Mouse (Mus musculus) myocyte (in vitro differentiated cells): ENCODE results near the gene Vmn2r121.

Experiments
- MAX ChIP-seq: IDR thresholded peaks from one replicate; pipeline ENCODE4 v1.6.1; 2011; ENCODE audit warnings: low read depth, mild to moderate bottlenecking, control low read depth
- POLR2A ChIP-seq: IDR thresholded peaks from one replicate; pipeline ENCODE4 v1.6.1; 2011; ENCODE audit warnings: low read depth, mild to moderate bottlenecking, control low read depth, moderate library complexity; ENCODE audit not compliant: insufficient read length
- TCF12 ChIP-seq: IDR thresholded peaks from one replicate; pipeline ENCODE4 v1.6.1; 2011; ENCODE audit warnings: mild to moderate bottlenecking, control low read depth; ENCODE audit not compliant: poor library complexity, insufficient read depth, severe bottlenecking
- USF1 ChIP-seq: IDR thresholded peaks from one replicate; pipeline ENCODE4 v1.6.1; 2011; ENCODE audit warnings: low read depth, mild to moderate bottlenecking, control low read depth, moderate library complexity

DNA sequence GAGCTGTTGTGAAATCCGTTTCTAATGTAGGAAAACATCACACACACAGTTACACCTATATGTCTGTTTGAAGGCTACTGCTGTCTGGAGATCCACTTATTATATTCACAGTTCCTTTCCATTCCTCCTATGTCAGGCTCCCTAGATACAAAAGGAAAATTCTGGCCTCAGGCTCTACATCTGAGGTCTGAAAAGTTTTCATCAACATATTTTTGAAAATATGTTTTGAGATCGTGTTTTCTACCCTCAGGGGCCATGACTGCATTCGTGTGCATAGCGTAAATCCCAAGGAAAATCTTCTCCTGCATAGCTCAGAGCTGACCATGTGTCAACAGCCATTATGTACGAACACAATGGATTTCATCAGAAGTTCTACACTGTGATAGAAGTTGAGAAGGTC is at the start of gene Vmn2r121:
- no peak for TF ChIP-seq TCF12
- TF ChIP-seq POLR2A = no peak
- no peak for TF ChIP-seq USF1
- TF ChIP-seq MAX = no peak
